Mouse (Mus musculus) intestine, postnatal 0 days (tissue): ENCODE data around the gene Cryge. TPM values are rescaled to one million over a fixed set of nuclear protein-coding genes. Genes with fewer than 3 reads are reported as not detected.
"Not testable (repeated sequence)": the region's sequence is repeated elsewhere in the genome, so short reads cannot be mapped to it uniquely, and the experiment has no call there.

Experiments
- ATAC-seq: fragments of 200-750 bp; cut with Nextera tagmentation; 2 replicates; pipeline ENCODE4 v1.8.0; 2017; ENCODE audit warnings: mild to moderate bottlenecking, moderate TSS enrichment, moderate library complexity
- H3K27ac ChIP-seq: fragments of 300-500 bp; sonication (generic); 2 replicates; pipeline ENCODE4 v1.5.1; 2014; ENCODE audit warnings: mild to moderate bottlenecking, low read depth, low read length, moderate library complexity
- H3K27me3 ChIP-seq: fragments of 300-500 bp; sonication (generic); replicated peaks from 2 replicates; pipeline ENCODE4 v1.6.1; 2014; ENCODE audit warnings: low read length, mixed read lengths; ENCODE audit not compliant: control insufficient read depth, insufficient read depth
- H3K36me3 ChIP-seq: fragments of 300-500 bp; sonication (generic); 2 replicates; pipeline ENCODE4 v1.6.1; 2014; ENCODE audit warnings: mild to moderate bottlenecking, moderate library complexity; ENCODE audit not compliant: control insufficient read depth, insufficient read depth
- H3K4me1 ChIP-seq: fragments of 300-500 bp; sonication (generic); replicated peaks from 2 replicates; pipeline ENCODE4 v1.6.1; 2014; ENCODE audit warnings: antibody characterized with exemption, low read length, mixed read lengths; ENCODE audit not compliant: control insufficient read depth, insufficient read depth
- H3K4me2 ChIP-seq: fragments of 300-500 bp; sonication (generic); replicated peaks from 2 replicates; pipeline ENCODE4 v1.6.1; 2014; ENCODE audit warnings: low read depth, mild to moderate bottlenecking, moderate library complexity
- H3K4me3 ChIP-seq: fragments of 300-500 bp; sonication (generic); 2 replicates; pipeline ENCODE4 v1.5.1; 2014; ENCODE audit warnings: low read depth, low read length
- H3K9ac ChIP-seq: fragments of 300-500 bp; sonication (generic); 2 replicates; pipeline ENCODE4 v1.6.1; 2014; ENCODE audit warnings: mild to moderate bottlenecking, low read depth, low read length
- H3K9me3 ChIP-seq: fragments of 300-500 bp; sonication (generic); 2 replicates; pipeline ENCODE4 v1.6.1; 2016; ENCODE audit warnings: mixed run types; ENCODE audit not compliant: control insufficient read depth
- CTCF ChIP-seq: sonication (generic); IDR thresholded peaks from 2 replicates; pipeline ENCODE4 v1.5.1; 2016; ENCODE audit warnings: low read depth, mild to moderate bottlenecking, control low read depth, antibody characterized with exemption, moderate library complexity
- WGBS: fragments of 180-500 bp; shearing (Covaris S2); extraction: QIAGEN DNeasy Blood & Tissue Kit; methylation state at CpG from one replicate; pipeline ENCODE4 v1.1.7; 2014; 5-methylcytosine and 5-hydroxymethylcytosine counted together
- polyA plus RNA-seq: library from polyadenylated mRNA; unstranded; fragments of >200 nt; fragmentation: Nextera tagmentation; extraction: Ambion mirVana; gene quantifications from 2 replicates; pipeline ENCODE4 v1.2.1, GENCODE M21; 2015

Gene Cryge
- not detected in 2 replicates for polyA plus RNA-seq

DNA sequence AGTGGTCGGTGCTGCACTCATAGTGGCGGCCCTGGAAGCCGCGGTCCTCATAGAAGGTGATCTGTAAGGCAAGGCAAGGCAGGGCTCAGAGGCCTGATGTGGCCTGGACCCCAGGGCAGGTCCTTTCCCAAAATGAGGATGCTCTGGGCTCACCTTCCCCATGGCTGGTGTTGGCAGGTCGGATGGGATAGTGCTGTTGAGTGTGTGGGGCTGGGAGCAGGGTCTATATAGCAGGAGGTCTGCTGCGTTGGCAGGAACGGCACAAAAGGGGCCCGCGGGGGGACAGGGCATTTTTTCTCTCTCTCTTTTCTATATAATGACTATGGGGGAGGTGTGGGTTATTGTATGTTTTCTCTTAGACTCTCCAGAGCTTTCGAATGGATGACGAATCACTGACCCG lies at the start of gene Cryge:
Gene Cryge, minus strand, starts transcription at position 198 of the 400 bp plus-strand sequence.
- 68% methylated on average over 8 of the region's 12 CpGs for WGBS
- ATAC-seq, result not testable (repeated sequence)

DNA sequence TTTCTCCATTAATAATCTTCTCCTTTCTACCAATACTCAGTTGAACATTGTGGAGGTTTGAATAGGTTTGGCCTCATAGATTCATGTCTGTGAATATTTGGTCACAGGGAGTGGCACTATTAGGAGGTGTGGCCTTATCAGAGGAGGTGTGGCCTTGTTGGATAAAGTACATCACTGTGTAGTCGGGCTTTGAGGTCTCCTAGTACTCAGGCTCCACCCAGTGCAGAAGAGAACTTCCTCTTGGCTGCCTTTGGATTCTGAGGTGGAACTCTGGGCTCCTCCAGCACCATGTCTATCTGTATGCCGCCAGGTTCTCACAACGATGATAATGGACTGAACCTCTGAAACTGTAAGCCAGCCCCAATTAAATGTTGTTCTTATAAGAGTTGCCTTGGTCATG lies 46.0 kb upstream of the Cryge start:
- no peaks in the 10 kb centered on the region for H3K27me3 ChIP-seq
- no peak for TF ChIP-seq CTCF
- ATAC-seq, result no peak
- WGBS, result 68% methylated on average over 3 of the region's 3 CpGs
- no peak overlapping the region for H3K27ac ChIP-seq
- H3K4me2 ChIP-seq, result no peak overlapping the region
- H3K4me1 ChIP-seq, result no peaks in the 10 kb centered on the region
- H3K9me3 ChIP-seq, result no peaks in the 10 kb centered on the region
- no peak overlapping the region for H3K4me3 ChIP-seq
- H3K9ac ChIP-seq, result no peak overlapping the region
- H3K36me3 ChIP-seq, result no peaks in the 10 kb centered on the region

More for the DNA sequence above, at the start of gene Cryge:
- not testable (repeated sequence) for H3K9me3 ChIP-seq, H3K27ac ChIP-seq, H3K9ac ChIP-seq, H3K36me3 ChIP-seq, H3K4me2 ChIP-seq, H3K4me3 ChIP-seq, H3K4me1 ChIP-seq, H3K27me3 ChIP-seq

DNA sequence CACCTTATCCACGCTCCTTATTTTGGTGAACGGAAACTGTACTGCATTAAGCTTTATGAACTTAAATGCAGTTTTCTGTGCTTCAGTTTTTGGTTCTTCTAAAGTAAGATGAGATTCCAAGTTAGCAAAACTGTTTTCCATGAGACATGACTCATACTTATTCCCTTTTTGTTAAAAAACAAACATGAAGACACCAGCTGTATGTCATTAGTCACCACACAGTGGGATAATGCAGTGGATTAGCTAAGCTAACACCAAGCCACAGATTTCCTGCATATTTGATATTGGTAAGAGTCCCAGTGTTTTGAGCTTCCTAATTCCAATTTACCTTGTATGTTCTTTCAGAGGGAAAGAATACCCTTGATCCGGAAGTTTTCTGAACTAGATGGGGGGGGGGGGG lies 40.6 kb upstream of the Cryge start:
- Histone ChIP-seq H3K4me1 (no peaks in the 10 kb centered on the region), H3K27me3 (no peaks in the 10 kb centered on the region), H3K4me2 (no peak overlapping the region), H3K9me3 (no peaks in the 10 kb centered on the region), H3K4me3 (no peak overlapping the region), H3K27ac (no peak overlapping the region), H3K36me3 (no peaks in the 10 kb centered on the region), H3K9ac (no peak overlapping the region)
- TF ChIP-seq CTCF, result no peak
- WGBS, result 94% methylated on average over 3 of the region's 3 CpGs
- ATAC-seq, result no peak

DNA sequence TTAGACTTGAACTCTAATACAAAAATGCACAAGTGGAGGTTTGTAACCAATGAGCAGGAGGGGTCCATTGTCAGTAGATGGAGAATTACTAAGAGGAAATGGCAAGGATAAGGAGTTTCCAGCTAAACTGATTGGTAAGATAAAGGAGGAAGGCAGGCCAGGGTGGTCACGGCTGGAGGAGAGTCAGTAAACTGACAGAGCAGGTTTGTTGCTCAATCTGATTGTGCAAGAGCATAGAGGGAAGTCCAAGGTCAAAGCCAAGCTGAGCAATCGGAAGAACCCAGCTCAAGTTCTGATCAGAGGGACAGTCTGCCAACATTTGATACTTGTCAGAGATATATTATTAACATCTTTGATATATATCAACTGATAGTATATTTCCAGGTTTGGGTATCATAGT lies 39.4 kb upstream of the Cryge start:
- Histone ChIP-seq H3K4me3 (no peak overlapping the region), H3K9ac (no peak overlapping the region), H3K36me3 (no peaks in the 10 kb centered on the region), H3K9me3 (no peaks in the 10 kb centered on the region), H3K27ac (no peak overlapping the region), H3K27me3 (no peaks in the 10 kb centered on the region), H3K4me2 (no peak overlapping the region), H3K4me1 (no peaks in the 10 kb centered on the region)
- 22% methylated on average over 2 of the region's 2 CpGs for WGBS
- no peak for TF ChIP-seq CTCF
- ATAC-seq, result peak; percentile 57; the same call in 1 of the 2 replicates

DNA sequence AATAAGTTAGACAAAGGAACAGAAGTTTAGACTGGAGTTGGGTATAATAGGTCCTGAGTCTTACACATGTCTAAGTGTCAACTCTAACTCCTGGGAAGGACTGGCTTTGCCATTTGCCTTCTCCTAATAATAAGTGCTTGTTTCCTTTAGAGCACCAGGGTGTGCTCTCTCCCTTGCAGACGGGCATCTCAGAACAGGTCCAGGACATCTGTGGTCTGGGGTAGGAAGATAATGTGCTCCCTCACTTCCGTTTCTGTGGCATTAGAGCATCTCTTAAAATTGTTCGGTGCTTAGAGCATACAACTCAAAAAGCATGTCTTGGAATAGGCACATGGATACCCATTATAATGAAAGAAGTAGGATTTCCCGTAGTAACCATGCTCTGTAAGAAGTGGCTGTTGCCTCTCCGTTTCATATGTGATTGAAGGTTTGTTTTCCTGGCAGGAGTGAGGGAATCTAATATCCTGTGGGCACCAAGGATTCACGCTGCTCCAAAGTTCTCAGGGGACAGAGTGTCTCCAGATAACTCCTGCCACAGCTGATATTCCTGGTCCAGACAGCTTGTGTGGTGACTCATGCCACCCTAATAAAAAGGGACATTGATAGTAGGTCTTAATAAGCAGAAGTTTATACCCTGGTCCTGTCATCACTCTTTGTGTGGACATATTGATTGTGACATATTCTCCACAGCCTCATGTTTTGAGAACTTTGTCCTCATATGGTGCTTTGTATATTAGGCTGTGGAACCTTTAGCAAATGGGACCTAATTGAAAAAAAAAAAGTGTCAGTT lies 37.8 kb upstream of the Cryge start:
- ATAC-seq, result peak; percentile 69
- Histone ChIP-seq H3K9ac (no peak overlapping the region), H3K4me1 (no peaks in the 10 kb centered on the region), H3K27ac (no peak overlapping the region), H3K4me2 (no peak overlapping the region), H3K9me3 (no peaks in the 10 kb centered on the region), H3K27me3 (no peaks in the 10 kb centered on the region), H3K4me3 (no peak overlapping the region), H3K36me3 (no peaks in the 10 kb centered on the region)
- no peak for TF ChIP-seq CTCF
- WGBS, result 66% methylated on average over 6 of the region's 6 CpGs

DNA sequence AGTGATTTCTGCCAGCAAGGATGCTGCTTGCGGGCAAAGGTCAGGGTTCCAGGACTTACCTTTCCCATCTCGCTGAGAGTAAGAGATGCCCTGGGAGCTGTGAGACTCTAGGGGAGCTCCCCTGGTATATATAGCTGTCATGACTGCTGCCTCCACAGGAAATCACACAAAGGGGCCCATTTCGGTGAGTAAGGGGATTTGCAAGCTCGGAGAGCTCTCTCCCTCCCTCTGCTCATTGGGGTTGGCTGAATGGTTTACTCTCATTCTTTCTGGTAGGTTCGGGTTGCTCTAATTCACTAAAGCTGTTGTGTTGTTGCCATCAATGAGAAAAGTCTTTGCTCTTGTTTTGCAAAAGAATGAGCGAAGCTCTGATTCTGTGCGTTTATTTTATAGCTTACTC lies 31.2 kb upstream of the Cryge start, which contains the start of gene Crygb:
Gene Crygb, minus strand, starts transcription at position 101 of the 400 bp plus-strand sequence.
- Histone ChIP-seq H3K9ac (no peak within 1 kb of the TSS), H3K9me3 (no peaks in the 10 kb centered on the region), H3K36me3 (no peaks in the 10 kb centered on the region), H3K27ac (no peak within 1 kb of the TSS), H3K4me2 (no peak within 1 kb of the TSS), H3K4me1 (no peaks in the 10 kb centered on the region), H3K4me3 (no peak within 1 kb of the TSS), H3K27me3 (no peaks in the 10 kb centered on the region)
- TF ChIP-seq CTCF, result no peak
- no peak for ATAC-seq
- WGBS, result 52% methylated on average over 7 of the region's 7 CpGs
